Mouse (Mus musculus) heart, postnatal 0 days (tissue): ENCODE results near the gene Sox6.

Source experiments
- CTCF ChIP-seq: IDR thresholded peaks from 2 replicates; pipeline ENCODE4 v1.5.1; 2016; ENCODE audit warnings: antibody characterized with exemption, control low read depth, low read depth
- EP300 ChIP-seq: IDR thresholded peaks from 2 replicates; pipeline ENCODE4 v1.6.1; 2016; ENCODE audit warnings: antibody characterized with exemption, low read depth

DNA sequence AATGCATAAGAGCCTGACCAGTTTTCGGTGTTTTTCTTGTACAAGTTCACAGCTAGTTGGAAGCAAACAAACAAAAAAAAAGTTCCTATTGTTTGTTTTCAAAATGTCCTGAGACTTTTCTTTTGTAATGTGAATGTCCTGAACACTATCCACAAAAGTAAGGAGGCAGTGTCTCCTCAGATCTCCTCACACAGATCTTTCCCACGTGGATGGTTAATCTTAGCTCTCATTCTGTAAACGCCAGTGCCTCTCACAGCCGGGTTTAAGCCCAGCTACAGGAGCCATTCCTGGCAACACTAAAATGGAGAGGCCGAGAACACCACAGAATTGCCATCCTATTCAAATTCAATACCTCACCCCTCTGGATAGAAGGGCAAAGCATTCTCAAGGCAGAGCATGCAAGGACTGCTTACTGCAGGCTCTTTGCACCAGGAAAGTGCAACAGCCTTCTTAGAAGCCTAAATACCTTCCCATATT lies 392.6 kb downstream of the Sox6 start:
- TF ChIP-seq EP300 (no peak), CTCF (no peak)
